Mouse (Mus musculus) C2C12 (cell line): ENCODE measurements around the gene Btn2a2. TPM values are rescaled to one million over a fixed set of nuclear protein-coding genes. Genes with fewer than 3 reads are reported as not detected.

ENCODE experiments used
- H3K27me3 ChIP-seq: one replicate; pipeline ENCODE4 v1.6.1; 2011; ENCODE audit not compliant: control insufficient read depth, insufficient read depth, insufficient read length
- H3K36me3 ChIP-seq: one replicate; pipeline ENCODE4 v1.6.1; 2011; ENCODE audit not compliant: control insufficient read depth, insufficient read depth
- H3K4me3 ChIP-seq: one replicate; pipeline ENCODE4 v1.5.1; 2011; ENCODE audit warnings: mild to moderate bottlenecking, control low read depth; ENCODE audit not compliant: poor library complexity, insufficient read depth, severe bottlenecking
- H3K79me2 ChIP-seq: one replicate; pipeline ENCODE4 v1.6.1; 2011; ENCODE audit not compliant: control insufficient read depth, insufficient read depth
- H3K79me3 ChIP-seq: one replicate; pipeline ENCODE4 v1.6.1; 2011; ENCODE audit warnings: low read depth, control low read depth
- H3ac ChIP-seq: one replicate; pipeline ENCODE3; 2011; ENCODE audit warnings: low read depth; ENCODE audit not compliant: control insufficient read depth, insufficient read length
- CEBPB ChIP-seq: IDR thresholded peaks from one replicate; pipeline ENCODE4 v1.6.1; 2011; ENCODE audit warnings: low read depth, mild to moderate bottlenecking, control low read depth, moderate library complexity
- CTCF ChIP-seq: IDR thresholded peaks from one replicate; pipeline ENCODE4 v1.5.1; 2011; ENCODE audit not compliant: control insufficient read depth, insufficient read depth, insufficient read length
- FOSL1 ChIP-seq: IDR thresholded peaks from one replicate; pipeline ENCODE4 v1.8.0; 2011; ENCODE audit warnings: mild to moderate bottlenecking, low read length; ENCODE audit not compliant: poor library complexity, insufficient read depth, severe bottlenecking
- MAX ChIP-seq: IDR thresholded peaks from one replicate; pipeline ENCODE4 v1.6.1; 2011; ENCODE audit warnings: mild to moderate bottlenecking, control low read depth
- MYOD1 ChIP-seq: IDR thresholded peaks from one replicate; pipeline ENCODE4 v1.6.1; 2011; ENCODE audit warnings: low read depth; ENCODE audit not compliant: control insufficient read depth, insufficient read length
- MYOG ChIP-seq: IDR thresholded peaks from one replicate; pipeline ENCODE4 v1.6.1; 2011; ENCODE audit not compliant: control insufficient read depth, insufficient read length; ENCODE audit errors: extremely low read depth
- USF1 ChIP-seq: IDR thresholded peaks from one replicate; pipeline ENCODE4 v1.6.1; 2011; ENCODE audit warnings: low read depth, mild to moderate bottlenecking, control low read depth, moderate library complexity
- polyA plus RNA-seq: library from polyadenylated mRNA; unstranded; fragments of >200 nt; fragmentation: generic; extraction: Trizol; gene quantifications from one replicate; pipeline ENCODE4 v1.2.1, GENCODE M21; 2012; ENCODE audit warnings: missing spikeins

The Btn2a2 gene
- polyA plus RNA-seq, 1 experiment: 0.07 TPM

GRCm38 (mm10) chr13:23521703-23522102 lies 33.0 kb upstream of the Btn2a2 start:
- Histone ChIP-seq H3K79me3 (no peaks in the 10 kb centered on the region), H3K4me3 (no peak overlapping the region), H3K27me3 (no peaks in the 10 kb centered on the region), H3K36me3 (no peaks in the 10 kb centered on the region), H3K79me2 (no peaks in the 10 kb centered on the region), H3ac (no peak overlapping the region)
- TF ChIP-seq MYOG (no peak), CTCF (no peak), MYOD1 (no peak), MAX (no peak), USF1 (no peak), CEBPB (no peak)

GRCm38 (mm10) chr13:23519416-23519815 lies 30.8 kb upstream of the Btn2a2 start:
- Histone ChIP-seq H3K36me3 (no peaks in the 10 kb centered on the region), H3K27me3 (no peaks in the 10 kb centered on the region), H3K4me3 (peak overlapping the region; percentile 33), H3K79me3 (no peaks in the 10 kb centered on the region), H3ac (no peak overlapping the region), H3K79me2 (no peaks in the 10 kb centered on the region)
- no peak for TF ChIP-seq MYOG
- peak; percentile 26 for TF ChIP-seq CEBPB

- TF ChIP-seq MAX (no peak), CTCF (no peak), CEBPB (no peak), USF1 (no peak), MYOD1 (no peak), FOSL1 (no peak), MYOG (no peak)
These were observed 30.2 kb upstream of the Btn2a2 start for GRCm38 (mm10) chr13:23518885-23519284.

GRCm38 (mm10) chr13:23518295-23518603 lies 29.6 kb upstream of the Btn2a2 start:
- no peak overlapping the region for H3ac ChIP-seq
- no peaks in the 10 kb centered on the region for H3K79me2 ChIP-seq
- peak overlapping the region; percentile 33 for H3K4me3 ChIP-seq
- H3K79me3 ChIP-seq: no peaks in the 10 kb centered on the region
- H3K36me3 ChIP-seq: no peaks in the 10 kb centered on the region
- TF ChIP-seq MYOG: no peak
- no peak for TF ChIP-seq MYOD1
- no peak for TF ChIP-seq CTCF
- no peak for TF ChIP-seq FOSL1
- no peak for TF ChIP-seq USF1
- H3K27me3 ChIP-seq: no peaks in the 10 kb centered on the region

More at GRCm38 (mm10) chr13:23518885-23519284, 30.2 kb upstream of the Btn2a2 start:
- Histone ChIP-seq H3K79me3 (no peaks in the 10 kb centered on the region), H3K79me2 (no peaks in the 10 kb centered on the region), H3ac (peak overlapping the region; percentile 24), H3K36me3 (no peaks in the 10 kb centered on the region), H3K4me3 (peak overlapping the region; percentile 33), H3K27me3 (no peaks in the 10 kb centered on the region)

- peak overlapping the region; percentile 40 for H3ac ChIP-seq
- no peaks in the 10 kb centered on the region for H3K79me3 ChIP-seq
- TF ChIP-seq USF1: no peak
- TF ChIP-seq MYOG: no peak
- TF ChIP-seq CEBPB: peak; percentile 14
- TF ChIP-seq MYOD1: no peak
- no peaks in the 10 kb centered on the region for H3K36me3 ChIP-seq
- H3K79me2 ChIP-seq: no peaks in the 10 kb centered on the region
- peak overlapping the region; percentile 33 for H3K4me3 ChIP-seq
- H3K27me3 ChIP-seq: no peaks in the 10 kb centered on the region
These were observed 29.1 kb upstream of the Btn2a2 start for GRCm38 (mm10) chr13:23517603-23518294.

GRCm38 (mm10) chr13:23516822-23517602 lies 28.4 kb upstream of the Btn2a2 start:
- H3K79me3 ChIP-seq: no peaks in the 10 kb centered on the region
- H3K36me3 ChIP-seq: no peaks in the 10 kb centered on the region
- TF ChIP-seq USF1: no peak

More at GRCm38 (mm10) chr13:23516822-23517602, 28.4 kb upstream of the Btn2a2 start:
- H3K4me3 ChIP-seq: peak overlapping the region; percentile 31
- H3ac ChIP-seq: no peak overlapping the region
- no peaks in the 10 kb centered on the region for H3K27me3 ChIP-seq
- no peaks in the 10 kb centered on the region for H3K79me2 ChIP-seq
